Mouse (Mus musculus) left cerebral cortex, adult 18-20 months (tissue): ENCODE results near the gene Dap3. TPM values are rescaled to one million over a fixed set of nuclear protein-coding genes. Genes with fewer than 3 reads are reported as not detected.
"Not testable (repeated sequence)": the region's sequence is repeated elsewhere in the genome, so short reads cannot be mapped to it uniquely, and the experiment has no call there.

Source experiments
- DNase-seq, 2 experiments: peaks; one replicate each; pipeline ENCODE4 v3.0.0; 2021 to 2022; ENCODE audit warnings: low spot score in 2 of 2, mixed read lengths in 1 of 2
- total RNA-seq, 2 experiments: library from RNA; stranded (reverse); gene quantifications; 2 replicates each; pipeline ENCODE4 v1.2.3; 2021

Gene Dap3
- total RNA-seq, 2 experiments from 2014 or later: 98.4 to 105 TPM

DNA sequence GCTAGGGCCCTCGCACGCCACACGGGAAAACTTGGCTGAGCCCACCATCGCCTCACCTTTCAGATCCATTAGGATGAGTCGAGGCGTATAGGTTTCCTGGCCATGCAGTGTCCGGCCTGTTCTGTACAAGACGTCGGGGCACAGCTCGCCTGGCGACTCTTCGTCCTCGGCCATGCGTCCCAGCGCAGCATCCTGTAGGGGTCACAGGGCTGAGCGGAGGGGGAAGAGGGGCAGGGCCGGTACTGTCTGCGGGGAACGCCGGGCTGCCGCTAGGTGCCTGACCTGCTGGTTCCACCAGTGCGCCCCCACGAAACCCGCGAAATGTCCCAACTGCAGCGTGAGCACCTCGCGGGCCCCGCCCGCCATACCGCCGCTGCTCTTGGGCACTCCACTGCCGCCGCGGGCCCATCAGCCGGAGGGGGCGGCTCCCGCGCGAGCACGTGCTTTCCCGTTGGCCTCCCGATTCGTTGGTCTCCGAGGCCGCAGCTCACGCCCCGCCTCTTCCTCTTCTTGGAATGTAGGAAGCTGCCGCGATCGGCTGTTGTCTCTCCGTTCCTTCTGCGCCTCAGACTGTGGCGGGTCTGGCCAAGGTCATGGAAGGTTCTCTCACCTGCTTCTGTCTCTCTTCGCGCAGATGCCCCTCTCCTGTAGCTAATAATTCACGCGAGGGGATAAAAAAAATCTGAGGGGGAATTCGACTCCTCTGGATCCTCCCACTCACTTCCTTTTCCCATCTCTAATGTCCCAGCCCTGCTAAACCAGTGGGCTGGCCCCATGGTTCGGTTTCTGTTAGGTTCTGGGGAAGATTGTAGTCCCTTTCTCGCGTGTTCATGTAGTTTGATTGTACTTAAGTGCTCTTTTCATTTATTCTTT lies 37.2 kb downstream of the Dap3 start, which contains the start of gene Msto1:
Msto1 (minus strand) TSS at position 489 of the 873 bp plus-strand sequence.
- DNase-seq: peak; percentile 89 to 95

DNA sequence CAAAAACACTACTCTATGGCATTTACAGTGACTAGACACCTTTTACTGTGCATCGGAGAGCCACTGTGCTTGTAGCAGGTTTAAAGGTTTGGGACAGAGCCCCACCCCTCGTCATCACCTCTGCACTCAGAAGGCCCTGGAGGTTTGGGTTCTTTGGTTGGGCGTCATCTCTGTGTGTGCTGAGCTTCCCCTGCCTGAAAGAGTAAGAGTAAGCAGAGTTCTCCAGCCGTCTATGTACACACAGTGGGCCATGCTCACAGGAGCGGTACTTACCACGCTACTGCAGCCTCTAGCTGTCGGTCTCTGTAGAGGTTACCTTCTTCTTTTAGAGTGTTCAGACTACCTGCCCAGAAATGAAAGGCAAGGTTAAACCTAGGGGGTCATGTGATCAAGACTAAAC lies 38.4 kb downstream of the Dap3 start:
- DNase-seq: no peak

DNA sequence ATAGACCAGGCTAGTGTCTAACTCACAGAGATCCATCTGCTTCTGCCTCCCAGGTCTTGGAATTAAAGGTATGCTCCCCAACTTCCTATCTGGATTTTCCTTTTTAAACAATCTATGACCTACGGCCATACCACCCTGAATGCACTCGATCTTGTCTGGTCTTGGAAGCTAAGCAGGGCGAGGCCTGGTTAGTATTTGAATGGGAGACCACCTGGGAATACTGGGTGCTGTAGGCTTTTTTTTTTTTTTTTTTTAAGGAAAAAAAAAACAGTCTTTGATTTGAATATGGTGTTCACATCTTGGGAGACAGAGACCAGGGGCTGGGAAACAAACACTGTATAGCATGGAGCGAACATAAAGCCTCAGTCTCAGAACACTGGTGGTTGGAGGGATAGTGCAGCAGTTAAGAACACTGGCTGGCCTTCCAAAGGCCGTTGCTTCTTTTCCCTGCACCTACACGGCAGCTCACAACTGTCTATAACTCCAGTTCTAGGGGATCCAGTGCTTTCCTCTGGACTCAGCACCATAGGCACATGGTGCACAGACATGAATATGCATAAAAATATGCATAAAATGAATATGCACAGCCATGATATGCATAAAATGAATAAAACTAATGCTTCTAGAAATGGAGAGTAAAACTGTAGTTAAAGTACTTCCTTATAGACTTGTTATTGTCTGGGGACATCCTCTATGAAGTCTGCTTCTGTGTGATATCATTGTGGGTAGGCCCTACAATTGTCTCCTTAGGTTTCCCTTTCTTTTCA lies 44.4 kb downstream of the Dap3 start:
- DNase-seq: no peak

DNA sequence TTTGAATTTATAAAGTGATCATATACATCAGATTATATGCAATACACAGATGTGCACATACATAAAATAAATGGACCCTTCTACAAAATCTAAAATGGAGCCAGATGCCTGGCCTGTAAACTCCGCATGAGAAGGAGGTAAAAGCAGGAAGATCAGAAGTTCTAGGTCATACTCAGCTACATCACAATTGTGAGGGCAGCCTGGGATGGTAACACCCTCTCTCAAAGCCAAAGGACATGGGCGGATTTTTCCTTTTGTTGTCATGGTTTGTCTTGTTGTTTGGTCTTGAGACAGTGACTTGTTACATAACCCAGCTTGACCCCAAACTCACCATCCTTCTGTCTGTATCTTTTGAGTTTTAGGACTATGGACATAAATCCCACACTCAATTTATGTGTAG lies 45.2 kb downstream of the Dap3 start:
- DNase-seq: no peak

DNA sequence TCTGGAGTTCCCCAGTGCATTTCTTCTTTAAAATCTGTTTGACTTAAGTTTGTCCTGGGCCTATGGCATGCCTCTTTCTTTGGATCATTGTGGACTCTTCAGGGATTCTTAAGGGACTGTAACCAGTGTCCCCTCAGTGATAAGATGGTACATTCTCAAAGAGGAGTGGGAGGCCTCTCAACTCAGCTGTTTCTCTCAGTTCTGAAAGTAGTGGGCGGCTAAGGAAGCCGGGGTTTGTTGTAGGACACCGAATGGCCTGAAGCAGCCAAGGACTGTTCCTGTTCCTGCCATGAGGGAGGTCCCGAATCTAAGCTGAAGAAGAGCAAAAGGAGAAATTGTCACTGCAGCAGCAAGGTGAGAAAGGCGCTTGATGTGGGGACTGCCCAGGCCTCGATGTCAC lies 45.8 kb downstream of the Dap3 start:
- DNase-seq: no peak

DNA sequence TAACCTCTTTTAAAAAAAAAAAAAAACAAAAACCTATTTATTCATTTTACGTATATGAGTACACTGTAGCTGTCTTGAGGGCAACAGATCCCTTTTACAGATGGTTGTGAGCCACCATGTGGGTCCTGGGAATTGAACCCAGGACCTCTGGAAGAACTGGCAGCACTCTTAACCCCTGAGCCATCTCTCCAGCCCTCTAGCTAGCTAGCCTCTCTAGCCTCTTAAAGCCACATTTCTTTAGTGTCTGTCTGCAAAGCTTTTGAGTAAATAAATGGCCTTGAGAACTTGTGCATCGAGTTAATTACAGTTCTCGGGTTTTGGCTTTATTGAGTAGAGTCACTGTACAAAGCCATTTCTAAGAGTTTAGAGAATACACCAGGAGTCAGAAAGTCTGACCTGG lies 46.2 kb downstream of the Dap3 start:
- no peak for DNase-seq

DNA sequence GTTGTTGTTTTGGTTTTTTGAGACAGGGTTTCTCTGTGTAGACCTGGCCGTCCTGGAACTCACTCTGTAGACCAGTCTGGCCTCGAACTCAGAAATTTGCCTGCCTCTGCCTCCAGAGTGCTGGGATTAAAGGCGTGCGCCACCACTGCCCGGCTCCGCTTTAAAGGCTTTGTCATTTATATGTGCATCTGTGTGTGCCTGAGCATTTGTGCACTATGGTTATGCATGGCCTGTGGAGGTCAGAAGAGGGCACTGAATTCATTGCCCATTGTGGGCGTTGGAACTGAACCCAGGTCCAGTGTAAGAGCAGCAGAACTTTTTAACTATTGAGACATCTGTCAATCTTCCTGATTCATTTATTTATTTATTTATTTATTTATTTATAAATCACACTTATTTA lies 58.0 kb downstream of the Dap3 start:
- DNase-seq: not testable (repeated sequence)

DNA sequence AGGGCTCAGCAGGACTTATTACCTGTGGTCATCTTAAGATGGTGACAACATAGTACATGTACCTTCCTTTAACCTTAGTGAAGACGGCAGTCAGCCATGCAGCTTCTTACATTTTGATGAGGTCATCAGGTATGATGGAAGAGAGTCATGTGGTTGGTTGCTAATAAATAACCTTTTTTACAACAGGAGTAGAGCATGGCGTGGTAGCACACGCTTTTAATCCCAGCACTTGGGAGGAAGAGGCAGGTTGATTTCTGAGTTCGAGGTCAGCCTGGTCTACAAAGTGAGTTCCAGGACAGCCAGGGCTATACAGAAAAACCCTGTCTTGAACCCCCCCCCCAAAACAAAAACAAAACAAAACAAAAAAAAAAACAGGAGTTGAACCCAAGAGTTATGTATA lies 68.4 kb downstream of the Dap3 start:
- DNase-seq: not testable (repeated sequence)

Other genes starting within 250 kb of the Dap3 start
- 10 to 100 TPM; 41.4 to 42.9 TPM for gene Rit1, start 234.3 kb downstream of the Dap3 start, total RNA-seq
- gene Syt11, start 176.0 kb downstream of the Dap3 start, total RNA-seq: 100 to 1,000 TPM; 511 to 528 TPM
- 10 to 100 TPM; 44.1 to 46.0 TPM for gene Gon4l, start 116.0 kb downstream of the Dap3 start, total RNA-seq
- gene Msto1, start 37.2 kb downstream of the Dap3 start, total RNA-seq: 10 to 100 TPM; 20.6 to 22.5 TPM
- gene Ash1l, start 559 bp downstream of the Dap3 start, total RNA-seq: 10 to 100 TPM; 90.9 to 92.2 TPM
- 100 to 1,000 TPM; 186 to 198 TPM for gene Rusc1, start 142.1 kb upstream of the Dap3 start, total RNA-seq
- not detected for gene Gm43738, start 149.9 kb upstream of the Dap3 start, total RNA-seq
- 100 to 1,000 TPM; 110 to 111 TPM for gene Fdps, start 150.8 kb upstream of the Dap3 start, total RNA-seq
- not detected for gene Pklr, start 185.0 kb upstream of the Dap3 start, total RNA-seq
- 10 to 100 TPM; 14.4 to 21.9 TPM for gene Hcn3, start 209.0 kb upstream of the Dap3 start, total RNA-seq
- gene Clk2, start 213.6 kb upstream of the Dap3 start, total RNA-seq: 10 to 100 TPM; 40.9 to 45.0 TPM
- 10 to 100 TPM; 63.2 to 63.7 TPM for gene Scamp3, start 226.3 kb upstream of the Dap3 start, total RNA-seq
- gene Fam189b, start 232.0 kb upstream of the Dap3 start, total RNA-seq: 10 to 100 TPM; 48.1 to 58.5 TPM